Mouse (Mus musculus) G1E-ER4 (cell line): ENCODE results near the gene Frmd3. TPM values are rescaled to one million over a fixed set of nuclear protein-coding genes. Genes with fewer than 3 reads are reported as not detected.

Experiments used
- GATA1 ChIP-seq: IDR thresholded peaks from one replicate; pipeline ENCODE4 v1.8.0; 2012; ENCODE audit warnings: low read length, inconsistent platforms
- polyA plus RNA-seq: library from polyadenylated mRNA; stranded (reverse); fragments of >175 nt; gene quantifications from 2 replicates; pipeline ENCODE4 v1.2.3, GENCODE M21; 2012

The Frmd3 gene
- polyA plus RNA-seq, 1 experiment, result not detected

GRCm38 (mm10) chr4:74242176-74242575, 228.9 kb downstream of the Frmd3 start, which contains the start of gene Kdm4c:
Kdm4c (plus strand) TSS chr4:74242497.
- no peak for TF ChIP-seq GATA1

Other genes starting within 250 kb of the Frmd3 start
- not detected in 2 replicates for gene Rasef, start 222.4 kb upstream of the Frmd3 start, polyA plus RNA-seq
- gene Gm11758, start 137.2 kb upstream of the Frmd3 start, polyA plus RNA-seq, result not detected in 2 replicates
- not detected in 2 replicates for gene Gm11757, start 122.3 kb upstream of the Frmd3 start, polyA plus RNA-seq
- not detected in 2 replicates for gene Gm13871, start 107.5 kb upstream of the Frmd3 start, polyA plus RNA-seq
- gene Gm11756, start 92.7 kb upstream of the Frmd3 start, polyA plus RNA-seq, result not detected in 2 replicates
- gene 2310002L09Rik, start 62.6 kb upstream of the Frmd3 start, polyA plus RNA-seq, result not detected in 2 replicates
- gene Kdm4c, start 229.1 kb downstream of the Frmd3 start, polyA plus RNA-seq, result 0.45 and 1.4 TPM in 2 replicates